Mouse (Mus musculus) CH12.LX (cell line): Measurements from ENCODE around the gene Yeats2.

Source experiments
- BHLHE40 ChIP-seq: IDR thresholded peaks from 2 replicates; pipeline ENCODE4 v1.6.1; 2011; ENCODE audit warnings: mild to moderate bottlenecking, low read depth, low read length, improper control_type of control experiment
- CHD2 ChIP-seq: IDR thresholded peaks from 2 replicates; pipeline ENCODE4 v1.6.1; 2011; ENCODE audit warnings: low read length, improper control_type of control experiment
- CTCF ChIP-seq, 2 experiments: IDR thresholded peaks in 1 of 2; conservative IDR thresholded peaks in 1 of 2; 2 replicates each; pipeline ENCODE4 v1.5.1; 2011 to 2012; ENCODE audit warnings: low read depth in 2 of 2, low read length in 2 of 2, improper control_type of control experiment in 1 of 2, inconsistent platforms in 1 of 2, mild to moderate bottlenecking in 1 of 2, moderate library complexity in 1 of 2
- E2F4 ChIP-seq: IDR thresholded peaks from 2 replicates; pipeline ENCODE4 v1.6.1; 2011; ENCODE audit warnings: low read depth, low read length, improper control_type of control experiment; ENCODE audit not compliant: insufficient replicate concordance
- EP300 ChIP-seq: IDR thresholded peaks from 2 replicates; pipeline ENCODE4 v1.6.1; 2011; ENCODE audit warnings: low read length, improper control_type of control experiment
- JUND ChIP-seq: conservative IDR thresholded peaks from 2 replicates; pipeline ENCODE4 v1.6.1; 2011; ENCODE audit warnings: low read depth, low read length, improper control_type of control experiment
- KAT2A ChIP-seq: IDR thresholded peaks from 2 replicates; pipeline ENCODE4 v1.6.1; 2012; ENCODE audit warnings: low read length, improper control_type of control experiment, inconsistent platforms; ENCODE audit not compliant: insufficient replicate concordance
- MEF2A ChIP-seq: IDR thresholded peaks from 2 replicates; pipeline ENCODE4 v1.6.1; 2014; ENCODE audit warnings: low read depth, mild to moderate bottlenecking, inconsistent platforms, low read length, improper control_type of control experiment, borderline replicate concordance
- NELFE ChIP-seq: IDR thresholded peaks from 2 replicates; pipeline ENCODE4 v1.6.1; 2011; ENCODE audit warnings: low read depth, low read length, improper control_type of control experiment
- POLR2A ChIP-seq: IDR thresholded peaks from 2 replicates; pipeline ENCODE4 v1.6.1; 2011; ENCODE audit warnings: low read depth, mild to moderate bottlenecking, improper control_type of control experiment, low read length
- POLR2AphosphoS2 ChIP-seq: IDR thresholded peaks from 2 replicates; pipeline ENCODE4 v1.6.1; 2011; ENCODE audit warnings: low read depth, low read length, improper control_type of control experiment
- RAD21 ChIP-seq: IDR thresholded peaks from 2 replicates; pipeline ENCODE4 v1.6.1; 2011; ENCODE audit warnings: low read depth, mild to moderate bottlenecking, low read length, improper control_type of control experiment, moderate library complexity
- ZNF384 ChIP-seq: IDR thresholded peaks from 2 replicates; pipeline ENCODE4 v1.6.1; 2012; ENCODE audit warnings: low read depth, low read length, improper control_type of control experiment, inconsistent platforms

- TF ChIP-seq E2F4 (no peak), CHD2 (no peak), CTCF (conservative IDR thresholded peaks at IDR 0.05 in 1 of 2, IDR thresholded peaks at IDR 0.05 in 1 of 2; ENCODE audit: low read depth in 2 of 2, low read length in 2 of 2) (no peak), MEF2A (no peak), EP300 (peak; percentile 49; the same call in 1 of the 2 replicates), POLR2A (no peak), POLR2AphosphoS2 (no peak), RAD21 (no peak), JUND (peak; percentile 42; the same call in 1 of the 2 replicates), BHLHE40 (no peak), NELFE (no peak), ZNF384 (no peak), KAT2A (no peak)
These were observed 106.2 kb downstream of the Yeats2 start for GRCm38 (mm10) chr16:20247103-20247502.
